Mouse (Mus musculus): ENCODE results near the gene Dtymk.
"Not testable (repeated sequence)": the region's sequence is repeated elsewhere in the genome, so short reads cannot be mapped to it uniquely, and the experiment has no call there.

The Dtymk gene

DNA sequence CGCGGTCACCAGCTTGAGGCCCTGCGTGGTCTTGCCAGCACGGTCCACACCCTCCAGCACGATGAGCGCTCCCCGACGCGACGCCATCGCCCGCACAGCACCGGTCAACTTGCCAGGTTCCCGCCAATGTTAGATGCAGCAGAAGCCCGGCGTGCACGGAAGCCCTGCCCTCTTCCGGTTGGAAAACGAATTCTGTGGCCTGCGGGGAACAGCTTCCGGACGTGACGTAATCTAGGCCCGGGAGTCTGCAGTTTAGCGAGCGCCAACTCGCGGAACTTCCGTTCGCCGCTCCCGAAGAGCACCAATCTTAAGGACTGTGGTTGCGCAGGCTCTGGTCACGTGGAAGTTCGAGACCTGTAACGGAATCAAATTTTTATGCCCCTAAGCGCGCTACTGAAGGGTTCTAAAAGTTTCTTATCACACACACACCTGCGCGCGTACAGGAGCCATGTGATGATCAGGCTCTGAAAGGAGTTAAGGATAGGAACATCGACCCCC lies at the start of gene Dtymk:
Gene Dtymk, minus strand, starts transcription at position 194 of the 498 bp plus-strand sequence.
- DNase-seq (ENCODE audit: low spot score): peak; percentile 89

DNA sequence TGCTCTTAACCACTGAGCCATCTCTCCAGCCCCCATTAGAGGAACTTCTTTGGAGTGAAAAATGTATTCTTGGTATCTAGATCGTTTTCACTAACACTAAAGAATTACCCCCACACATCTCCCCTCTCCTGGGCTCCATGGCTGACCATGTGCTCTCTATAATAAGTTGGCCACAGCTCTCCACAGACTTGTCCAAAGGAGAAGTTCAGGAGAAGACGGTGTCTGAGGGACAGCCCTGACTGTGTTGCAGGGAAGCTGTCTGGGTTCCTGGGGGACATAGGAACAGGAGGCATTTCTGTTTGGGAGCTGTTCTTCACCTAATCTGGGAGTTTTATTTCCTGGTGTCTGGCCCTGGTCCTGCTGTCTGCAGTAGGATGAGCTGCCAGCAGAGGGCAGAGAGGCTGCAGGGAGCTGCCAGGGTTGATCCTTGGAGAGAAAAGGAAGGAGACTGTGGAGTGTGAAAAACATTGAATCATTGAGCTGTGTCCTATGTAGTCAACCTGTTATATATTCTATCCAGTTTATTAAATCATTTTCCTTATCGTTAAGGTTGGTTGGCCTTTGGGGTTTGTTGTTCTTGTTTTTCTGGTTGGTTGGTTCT lies 44.1 kb upstream of the Dtymk start:
- DNase-seq (ENCODE audit: low spot score): not testable (repeated sequence)

DNA sequence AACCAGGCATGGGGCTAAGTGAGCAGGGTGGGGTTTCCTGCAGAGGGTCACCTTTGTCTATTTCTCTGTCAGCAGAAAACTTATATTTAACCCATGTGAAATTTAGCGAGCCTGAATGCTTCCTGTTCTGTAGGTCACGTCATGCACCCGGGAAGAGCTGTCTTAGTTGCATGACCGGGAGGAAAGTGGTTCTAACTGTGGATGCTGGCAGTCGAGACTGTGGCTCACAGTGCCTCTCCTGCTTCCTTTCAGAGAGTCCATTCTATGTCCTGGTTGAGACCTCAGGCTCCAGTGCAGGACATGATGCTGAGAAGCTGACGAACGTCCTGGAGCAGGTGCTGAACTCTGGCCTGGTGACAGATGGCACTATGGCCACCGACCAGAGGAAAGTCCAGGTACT lies 36.8 kb upstream of the Dtymk start:
- not testable (repeated sequence) for DNase-seq (ENCODE audit: low spot score)

- DNase-seq (ENCODE audit: low spot score): no peak
Measured at GRCm38 (mm10) chr1:93837335-93837734, 35.6 kb upstream of the Dtymk start.

DNA sequence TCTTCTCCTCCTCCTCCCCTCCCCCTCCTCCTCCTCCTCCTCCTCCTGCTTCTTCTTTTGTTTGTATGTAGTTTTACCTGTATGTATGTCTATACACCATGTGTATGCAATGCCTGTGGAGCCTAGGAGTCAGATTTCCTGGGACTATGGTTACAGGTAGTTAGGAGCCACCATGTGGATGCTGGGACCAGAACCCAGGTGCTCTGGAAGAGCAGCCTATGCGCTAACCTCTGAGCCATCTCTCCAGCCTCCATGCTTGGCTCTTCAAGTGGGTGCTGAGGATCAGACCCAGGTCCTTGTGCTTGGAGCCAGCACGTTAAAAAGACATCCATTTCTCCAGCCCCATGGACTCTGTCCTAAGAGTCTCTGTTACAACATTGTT lies 34.8 kb upstream of the Dtymk start:
- DNase-seq (ENCODE audit: low spot score): no peak

GRCm38 (mm10) chr1:93835876-93836531 lies 34.3 kb upstream of the Dtymk start:
- no peak for DNase-seq (ENCODE audit: low spot score)

- no peak for DNase-seq (ENCODE audit: low spot score)
Measured at GRCm38 (mm10) chr1:93835211-93835610, 33.5 kb upstream of the Dtymk start.

GRCm38 (mm10) chr1:93834671-93835150 lies 33.0 kb upstream of the Dtymk start:
- DNase-seq (ENCODE audit: low spot score): no peak

GRCm38 (mm10) chr1:93832754-93833360 lies 31.1 kb upstream of the Dtymk start:
- DNase-seq (ENCODE audit: low spot score): not testable (repeated sequence)

GRCm38 (mm10) chr1:93826540-93826835 lies 24.8 kb upstream of the Dtymk start:
- DNase-seq (ENCODE audit: low spot score): no peak

DNA sequence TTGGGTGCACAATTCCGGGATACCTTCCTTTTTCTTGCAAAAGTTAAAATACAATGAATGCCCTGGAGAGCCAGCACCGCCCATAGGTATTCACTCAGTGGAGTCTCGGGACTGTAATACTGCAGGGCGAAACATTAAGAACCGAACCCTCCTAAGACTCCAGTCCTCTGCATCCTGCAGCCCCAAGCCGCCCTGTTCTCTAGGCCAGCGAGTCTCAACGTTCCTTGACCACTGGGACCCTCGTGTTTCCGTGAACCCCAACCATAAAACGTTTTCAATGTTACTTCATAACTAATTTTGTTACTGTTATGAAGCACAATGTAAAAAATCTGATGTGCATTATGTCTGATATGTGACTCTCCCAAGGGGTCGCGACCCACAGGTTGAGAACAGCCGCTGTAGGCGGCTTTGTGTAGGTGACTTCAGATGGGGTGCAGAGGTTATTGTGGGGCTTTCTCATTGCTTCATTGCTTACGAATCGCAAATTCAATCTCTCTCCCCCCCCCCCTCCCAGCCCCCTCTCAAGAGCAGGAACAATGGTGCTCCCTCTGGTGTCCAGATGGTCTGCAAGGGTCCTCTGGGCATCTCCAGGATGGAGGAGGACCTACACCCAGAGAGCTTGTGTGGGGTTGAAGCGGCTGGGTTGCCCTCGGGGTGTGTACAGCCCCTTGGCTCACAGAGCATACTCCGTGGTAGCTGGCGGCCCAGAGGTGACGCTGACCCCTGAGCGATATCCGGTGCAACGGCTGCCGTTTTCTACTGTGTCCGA lies 24.2 kb upstream of the Dtymk start:
- peak; percentile 51 for DNase-seq (ENCODE audit: low spot score)

- DNase-seq (ENCODE audit: low spot score): peak; percentile 92
Measured at GRCm38 (mm10) chr1:93825105-93825674, 23.5 kb upstream of the Dtymk start.

- DNase-seq (ENCODE audit: low spot score): peak; percentile 45
Measured at GRCm38 (mm10) chr1:93824609-93825008, 22.9 kb upstream of the Dtymk start, which contains the start of gene D2hgdh. Gene D2hgdh (plus strand): TSS chr1:93824909.

DNA sequence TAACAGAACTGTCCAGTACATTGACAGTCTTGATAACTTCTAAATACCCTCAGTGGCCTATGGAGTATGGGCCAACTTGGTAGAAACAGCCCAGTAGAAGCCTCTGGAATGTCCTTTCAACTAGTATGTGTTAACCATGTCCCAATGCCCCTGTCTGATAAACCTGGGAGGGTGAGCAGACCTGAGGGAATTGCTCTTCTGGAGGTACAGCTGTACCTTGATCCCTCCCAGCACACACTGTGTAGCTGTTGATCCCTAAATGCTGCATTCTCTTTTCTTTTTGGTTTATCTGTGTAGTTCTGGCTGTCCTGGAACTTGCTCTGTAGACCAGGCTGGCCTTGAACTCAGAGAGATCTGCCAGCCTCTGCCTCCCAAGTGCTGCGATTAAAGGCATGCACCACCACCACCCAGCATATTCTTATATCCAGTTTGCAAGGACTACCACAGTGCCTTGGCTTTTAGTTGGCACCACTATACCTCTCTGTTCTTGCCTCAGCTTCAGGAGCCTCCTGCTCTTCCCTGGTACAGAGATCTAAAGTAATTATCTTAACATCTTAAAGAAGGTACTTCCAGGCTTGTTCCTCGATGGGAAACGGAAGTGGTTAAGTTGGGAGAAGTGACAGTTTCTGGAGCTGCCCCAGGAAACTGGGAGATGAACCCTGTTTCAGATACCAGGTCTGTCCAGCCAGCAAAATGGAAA lies 22.2 kb upstream of the Dtymk start:
- no peak for DNase-seq (ENCODE audit: low spot score)

DNA sequence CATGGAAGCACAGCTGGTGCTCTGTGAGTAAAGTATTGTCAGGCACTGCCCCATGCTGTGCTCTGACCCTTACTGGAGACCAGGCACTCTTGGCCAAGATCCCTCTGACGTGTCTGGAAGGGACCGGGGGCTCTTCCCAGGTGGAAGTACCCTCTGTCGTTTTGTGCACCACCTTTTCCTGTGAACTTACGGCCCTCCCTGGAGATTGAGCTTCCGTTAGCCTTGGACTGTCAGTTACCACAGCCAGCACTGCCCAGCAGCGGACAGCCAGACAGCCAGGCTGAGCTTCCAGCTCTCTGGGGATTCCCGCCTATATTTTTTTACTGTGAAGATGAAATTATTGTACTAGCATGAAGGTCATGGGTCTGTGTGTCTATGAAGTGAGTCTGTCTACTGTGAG lies 17.0 kb upstream of the Dtymk start:
- DNase-seq (ENCODE audit: low spot score): no peak

DNA sequence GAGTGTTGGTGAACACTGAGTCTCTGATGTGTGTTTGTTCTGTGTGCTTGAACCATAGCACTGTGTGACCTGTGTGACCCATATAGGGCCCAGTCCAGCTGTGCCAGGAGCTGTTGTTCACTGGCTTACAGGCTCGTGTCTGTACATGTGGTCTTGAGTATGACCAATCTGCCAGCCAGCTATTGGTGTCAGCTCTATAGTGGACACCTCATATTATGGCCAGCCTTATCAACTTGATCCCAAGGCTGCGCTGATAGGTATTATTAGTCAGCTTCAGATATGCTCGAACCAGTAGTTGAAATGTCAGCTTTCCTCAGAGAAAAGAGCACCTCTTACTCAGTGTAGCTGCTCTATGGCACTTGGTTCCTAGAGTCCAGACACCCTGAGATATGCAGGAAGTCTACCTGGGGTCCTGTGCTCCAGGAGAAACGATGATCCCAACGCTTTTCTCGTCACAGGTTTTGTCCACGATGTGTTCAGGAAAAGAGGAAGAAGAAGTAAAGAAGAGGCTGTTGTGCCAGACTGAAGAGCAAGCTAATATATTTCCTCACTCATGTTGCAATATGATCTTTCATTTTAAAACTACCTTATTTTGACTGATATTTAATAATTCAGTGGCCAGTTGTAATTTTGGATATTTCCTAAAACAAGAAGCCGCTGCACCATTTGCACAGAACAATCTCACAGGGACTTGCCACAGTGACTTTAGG lies 16.2 kb upstream of the Dtymk start:
- DNase-seq (ENCODE audit: low spot score): no peak

GRCm38 (mm10) chr1:93811495-93812039 lies 9.8 kb upstream of the Dtymk start:
- no peak for DNase-seq (ENCODE audit: low spot score)

DNA sequence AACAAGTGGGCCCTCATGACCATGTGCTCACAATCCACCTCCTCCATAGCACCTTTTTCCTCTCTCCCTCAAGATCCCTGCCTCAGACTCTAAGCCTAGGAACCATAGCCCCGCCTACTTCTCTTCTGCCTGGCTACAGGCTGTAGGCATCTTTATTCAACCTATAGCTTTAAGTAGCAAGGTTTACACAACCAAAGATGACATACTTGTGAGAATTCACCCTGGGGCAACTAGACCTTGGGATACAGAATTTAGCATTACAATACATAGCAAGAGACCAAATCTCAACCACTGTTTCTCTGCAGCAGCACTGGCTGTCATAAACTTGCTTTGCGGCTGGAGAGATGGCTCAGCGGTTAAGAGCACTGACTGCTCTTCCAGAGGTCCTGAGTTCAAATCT lies 8.3 kb upstream of the Dtymk start:
- DNase-seq (ENCODE audit: low spot score): no peak

DNA sequence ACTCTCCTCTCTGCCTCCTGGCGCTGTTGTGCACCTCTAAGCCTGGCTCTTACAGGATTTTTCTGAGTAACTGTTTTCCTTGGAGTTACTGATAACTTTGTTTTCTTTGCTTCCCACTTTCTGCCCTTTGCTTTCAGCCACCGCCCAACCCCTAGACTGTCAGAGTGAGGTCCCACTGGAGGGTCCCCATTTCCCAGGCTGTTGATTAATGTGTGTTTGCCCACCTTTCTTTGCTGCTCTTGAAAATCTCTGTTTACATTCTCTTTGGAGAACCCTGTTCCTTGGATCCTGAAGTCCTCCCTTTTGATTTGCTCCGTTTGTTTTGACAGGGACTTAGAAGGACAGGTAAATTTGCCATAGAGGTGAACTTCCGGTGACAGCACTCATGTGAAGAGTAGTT lies 7.1 kb upstream of the Dtymk start:
- DNase-seq (ENCODE audit: low spot score): no peak

GRCm38 (mm10) chr1:93805221-93805951 lies 3.7 kb upstream of the Dtymk start:
- no peak for DNase-seq (ENCODE audit: low spot score)
